Mouse (Mus musculus): Measurements from ENCODE around the gene Pcsk5.

GRCm38 (mm10) chr19:17504212-17504611, 333.2 kb downstream of the Pcsk5 start:
- TF ChIP-seq CTCF (IDR thresholded peaks at IDR 0.05; ENCODE audit: extremely low read depth, insufficient read length, insufficient replicate concordance, low read depth, low read length) (no peak), POLR2A (IDR thresholded peaks at IDR 0.05; ENCODE audit: low read depth, low read length) (no peak)
